Mouse (Mus musculus) brain, embryonic 18.5 days (tissue): Measurements from ENCODE around the gene Tmem135.

Source experiments
- DNase-seq: peaks from one replicate; pipeline ENCODE4 v3.0.0-alpha.2; 2012; ENCODE audit warnings: low read depth, low spot score

The Tmem135 gene

GRCm38 (mm10) chr7:89418127-89418653, 14.2 kb upstream of the Tmem135 start:
- DNase-seq, result no peak

GRCm38 (mm10) chr7:89417707-89418106, 13.7 kb upstream of the Tmem135 start:
- DNase-seq, result no peak

GRCm38 (mm10) chr7:89416027-89416426, 12.0 kb upstream of the Tmem135 start:
- no peak for DNase-seq

- DNase-seq, result no peak
Measured at GRCm38 (mm10) chr7:89412094-89412493, 8.1 kb upstream of the Tmem135 start.

- DNase-seq, result no peak
Measured at GRCm38 (mm10) chr7:89411346-89411745, 7.3 kb upstream of the Tmem135 start.

- DNase-seq, result no peak
Measured at GRCm38 (mm10) chr7:89410294-89410693, 6.3 kb upstream of the Tmem135 start.

GRCm38 (mm10) chr7:89407006-89407940, 3.3 kb upstream of the Tmem135 start:
- DNase-seq, result no peak

GRCm38 (mm10) chr7:89406011-89406410, 2.0 kb upstream of the Tmem135 start:
- DNase-seq, result no peak

GRCm38 (mm10) chr7:89404734-89405440, 865 bp upstream of the Tmem135 start:
- no peak for DNase-seq

- peak; percentile 12 for DNase-seq
Measured at GRCm38 (mm10) chr7:89403053-89403972, 709 bp downstream of the Tmem135 start.

GRCm38 (mm10) chr7:89401936-89402335, 2.1 kb downstream of the Tmem135 start:
- DNase-seq, result no peak

- no peak for DNase-seq
Measured at GRCm38 (mm10) chr7:89401136-89401858, 2.7 kb downstream of the Tmem135 start.

GRCm38 (mm10) chr7:89400721-89401120, 3.3 kb downstream of the Tmem135 start:
- no peak for DNase-seq

GRCm38 (mm10) chr7:89397837-89398534, 6.0 kb downstream of the Tmem135 start:
- no peak for DNase-seq

- DNase-seq, result no peak
Measured at GRCm38 (mm10) chr7:89396386-89396785, 7.6 kb downstream of the Tmem135 start.

- DNase-seq, result no peak
Measured at GRCm38 (mm10) chr7:89395399-89395798, 8.6 kb downstream of the Tmem135 start.

GRCm38 (mm10) chr7:89392825-89393224, 11.2 kb downstream of the Tmem135 start:
- DNase-seq, result no peak

GRCm38 (mm10) chr7:89392388-89392787, 11.6 kb downstream of the Tmem135 start:
- no peak for DNase-seq

- DNase-seq, result no peak
Measured at GRCm38 (mm10) chr7:89391831-89392230, 12.2 kb downstream of the Tmem135 start.

GRCm38 (mm10) chr7:89391281-89391680, 12.7 kb downstream of the Tmem135 start:
- no peak for DNase-seq
